Mouse (Mus musculus) kidney, adult 2 months (tissue): ENCODE results near the gene Ly6g6c.

Experiments used
- CTCF ChIP-seq: fragments of 200-500 bp; conservative IDR thresholded peaks from 2 replicates; pipeline ENCODE4 v1.5.1; 2011; ENCODE audit warnings: low read depth, mild to moderate bottlenecking, control low read depth, low read length, moderate library complexity, mixed read lengths; ENCODE audit not compliant: insufficient read depth, insufficient read length
- POLR2A ChIP-seq: fragments of 200-500 bp; IDR thresholded peaks from one replicate; pipeline ENCODE4 v1.6.1; 2011; ENCODE audit warnings: low read depth, low read length, control low read depth

DNA sequence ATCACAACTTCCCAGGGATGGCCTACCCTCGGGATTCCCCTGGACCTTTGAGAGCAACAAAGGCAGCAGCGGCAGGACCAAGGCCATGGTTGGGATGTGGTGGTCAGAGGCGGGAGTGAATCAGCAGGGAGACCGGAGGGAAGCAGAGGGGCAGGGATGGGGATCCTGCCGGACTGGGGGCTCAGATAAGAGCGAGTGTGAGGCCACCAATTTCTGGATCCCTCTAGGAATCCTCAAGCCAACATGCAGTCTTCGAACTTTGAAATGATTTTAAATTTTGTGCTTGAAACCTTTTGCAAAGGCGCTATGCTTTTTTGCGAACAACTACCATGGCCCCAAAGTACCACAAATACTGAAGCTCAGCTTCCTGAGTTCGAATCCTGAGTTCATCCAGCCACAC, 896 bp downstream of the Ly6g6c start, which contains the start of gene Mpig6b:
- TF ChIP-seq POLR2A (no peak), CTCF (no peak)
